13 mouse cellular contexts compared by ENCODE assay signal in the genomic region with DNA sequence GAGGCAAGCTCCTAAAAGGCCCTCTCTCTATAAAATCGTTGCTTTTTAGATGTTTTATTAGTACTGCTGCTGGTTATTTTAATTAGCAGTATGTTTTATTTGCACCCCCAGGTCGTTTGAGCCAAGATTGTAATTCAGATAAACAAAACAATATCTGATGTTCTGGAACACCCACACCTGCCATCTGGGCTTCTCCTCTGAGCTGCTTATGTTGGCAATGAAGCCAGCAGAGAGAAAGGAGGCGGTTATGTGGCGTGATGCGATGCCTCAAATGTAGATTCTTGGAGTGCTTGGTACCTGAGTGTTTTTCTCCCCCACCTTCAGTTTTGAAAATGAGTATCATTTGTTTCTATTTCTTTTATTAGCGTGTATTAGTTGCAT. TPM values are rescaled to one million over a fixed set of nuclear protein-coding genes. Genes with fewer than 3 reads are reported as not detected.
DNase-seq lines count a peak whose midpoint lies in the region; ATAC-seq and TF ChIP-seq lines count a peak whose summit lies in the region.
"Had no signal": no experiment of that assay in that cellular context is flagged by ENCODE, and none has a peak within 500 bp of the region (broad histone marks: within the 10 kb centered on the region; RNA-seq: fewer than 3 reads in every experiment).

No protein-coding gene starts in this region.

- peak overlapping the region; percentile 64; the same call in 1 of the 2 replicates for H3K27ac ChIP-seq in left cerebral cortex, adult 2 months
- H3K27ac ChIP-seq in stomach, postnatal 0 days (replicated peaks): no peak overlapping the region
- H3K27ac ChIP-seq: heart, embryonic 13.5 days; liver, embryonic 12.5 days had no signal

- DNase-seq in left cerebral cortex, adult 2 months (ENCODE audit: extremely low spot score in 1 of 2, low spot score in 2 of 2): peak; percentile 60 to 63
- DNase-seq in left cerebral cortex, postnatal 4 days: no peak
- DNase-seq in cerebellum, adult 9-11 months: peak; percentile 74
- peak; percentile 81 to 95 for DNase-seq in layer of hippocampus, adult 18-20 months (ENCODE audit: low spot score in 2 of 2)
- DNase-seq in right cerebral cortex, postnatal 36 days (ENCODE audit: low spot score in 2 of 2): peak; percentile 68 to 81
- DNase-seq in stomach, postnatal 0 days (ENCODE audit: low spot score): no peak
- DNase-seq: adrenal gland, postnatal 14 days; kidney, postnatal 25 days; lung, postnatal 4 days; thymus, postnatal 36 days had no signal

- 66% methylated on average over 6 of the region's 6 CpGs for WGBS in stomach, postnatal 0 days

- no peak for TF ChIP-seq CTCF in left cerebral cortex, adult 2 months (IDR thresholded peaks at IDR 0.05)
- TF ChIP-seq CTCF in stomach, postnatal 0 days (IDR thresholded peaks at IDR 0.05; ENCODE audit: low read depth): no peak

- no peaks in the 10 kb centered on the region for H3K27me3 ChIP-seq in stomach, postnatal 0 days (ENCODE audit: control insufficient read depth, insufficient read depth, low read length)
- H3K27me3 ChIP-seq: heart, embryonic 13.5 days; liver, embryonic 12.5 days had no signal

- H3K4me2 ChIP-seq in stomach, postnatal 0 days (replicated peaks; ENCODE audit: low read depth): no peak overlapping the region
- H3K4me2 ChIP-seq: heart, embryonic 13.5 days; liver, embryonic 12.5 days had no signal

- H3K4me3 ChIP-seq in left cerebral cortex, adult 2 months: no peak overlapping the region
- no peak overlapping the region for H3K4me3 ChIP-seq in stomach, postnatal 0 days (ENCODE audit: low read depth, low read length)
- H3K4me3 ChIP-seq: heart, embryonic 13.5 days; liver, embryonic 12.5 days had no signal

- TF ChIP-seq EP300 in stomach, postnatal 0 days (optimal IDR thresholded peaks at IDR 0.05): no peak

- no peaks in the 10 kb centered on the region for H3K4me1 ChIP-seq in stomach, postnatal 0 days (replicated peaks; ENCODE audit: control insufficient read depth, insufficient read depth)
- H3K4me1 ChIP-seq: liver, embryonic 12.5 days had no signal

- intact Hi-C loops in left cerebral cortex, adult 2 months (cut with DNase I): loop anchor here (2.0 kb wide), 1 partner anchor 14 kb away; no protein-coding TSS in a partner anchor
- intact Hi-C loops in left cerebral cortex, postnatal 4 days (cut with DNase I): no loop called here

- no peak overlapping the region for H3K9ac ChIP-seq in stomach, postnatal 0 days (ENCODE audit: low read length)
- H3K9ac ChIP-seq: heart, embryonic 13.5 days; liver, embryonic 12.5 days had no signal

- no peaks in the 10 kb centered on the region for H3K9me3 ChIP-seq in stomach, postnatal 0 days (ENCODE audit: control insufficient read depth, low read length)
- H3K9me3 ChIP-seq: heart, embryonic 13.5 days; liver, embryonic 12.5 days had no signal

- no peak for ATAC-seq in stomach, postnatal 0 days (ENCODE audit: low FRiP score, low TSS enrichment)
- no peak for ATAC-seq in megakaryocyte-erythroid progenitor cell, adult 5-6 weeks (replicated peaks; ENCODE audit: low FRiP score, low TSS enrichment, poor library complexity, severe bottlenecking)
- ATAC-seq: liver, embryonic 12.5 days had no signal

- no peaks in the 10 kb centered on the region for H3K36me3 ChIP-seq in stomach, postnatal 0 days (ENCODE audit: control insufficient read depth, insufficient read depth, low read length)
- H3K36me3 ChIP-seq: heart, embryonic 13.5 days; liver, embryonic 12.5 days had no signal

RNA-seq across cellular contexts. Expression of a gene that starts 18.1 kb away (rescaled TPM):
- 1 to 10 TPM; 7.9 to 8.3 TPM for total RNA-seq in left cerebral cortex, adult 2 months (2021)
- 10 to 100 TPM; 13.0 to 14.1 TPM for total RNA-seq in left cerebral cortex, postnatal 4 days (2021)
- total RNA-seq in layer of hippocampus, adult 18-20 months (2021): 10 to 100 TPM; 11.2 to 11.9 TPM
- polyA plus RNA-seq in stomach, postnatal 0 days (2015; fragmentation: Nextera tagmentation; extraction: Ambion mirVana): 2.5 and 2.7 TPM in 2 replicates
- 1.8 TPM in 1 of 2 replicates, not detected in the other for total RNA-seq in megakaryocyte-erythroid progenitor cell, adult 5-6 weeks (2014; fragmentation: Nextera tagmentation)
- total RNA-seq in megakaryocyte-erythroid progenitor cell, adult 5-6 weeks (2017): 3.0 and 9.2 TPM in 2 replicates

Comparison
In these comparisons a context has a peak if more than half of its experiments do, and no peak if none do; other contexts are left out.
1. DNase-seq: peak in left cerebral cortex, adult 2 months (2 of 2), cerebellum, adult 9-11 months (single experiment), layer of hippocampus, adult 18-20 months (2 of 2) and right cerebral cortex, postnatal 36 days (2 of 2); none in left cerebral cortex, postnatal 4 days (single experiment) and stomach, postnatal 0 days (single experiment).